Mouse (Mus musculus) thymus, adult 2 months (tissue): Measurements from ENCODE around the gene Gm44973. TPM values are rescaled to one million over a fixed set of nuclear protein-coding genes. Genes with fewer than 3 reads are reported as not detected.

Source experiments
- DNase-seq: peaks from one replicate; pipeline ENCODE4 v3.0.0; 2021
- H3K27ac ChIP-seq: fragments of 200-500 bp; 2 replicates; pipeline ENCODE4 v1.5.1; 2012; ENCODE audit warnings: low read length, control low read depth; ENCODE audit not compliant: control insufficient read depth, insufficient read depth
- H3K27me3 ChIP-seq: fragments of 200-500 bp; 2 replicates; pipeline ENCODE4 v1.6.1; 2012; ENCODE audit warnings: mild to moderate bottlenecking, low read length, moderate library complexity, mixed read lengths; ENCODE audit not compliant: control insufficient read depth, insufficient read depth
- H3K36me3 ChIP-seq: fragments of 200-500 bp; 2 replicates; pipeline ENCODE4 v1.6.1; 2012; ENCODE audit warnings: mild to moderate bottlenecking, low read length, moderate library complexity; ENCODE audit not compliant: control insufficient read depth, insufficient read depth
- H3K4me1 ChIP-seq: fragments of 200-500 bp; replicated peaks from 2 replicates; pipeline ENCODE4 v1.6.1; 2012; ENCODE audit warnings: low read length; ENCODE audit not compliant: control insufficient read depth, insufficient read depth
- H3K4me3 ChIP-seq: fragments of 200-500 bp; 2 replicates; pipeline ENCODE4 v1.5.1; 2012; ENCODE audit warnings: mild to moderate bottlenecking, low read length, control low read depth, moderate library complexity; ENCODE audit not compliant: control insufficient read depth, insufficient read depth
- CTCF ChIP-seq: fragments of 200-500 bp; IDR thresholded peaks from 2 replicates; pipeline ENCODE4 v1.5.1; 2012; ENCODE audit warnings: mild to moderate bottlenecking, control low read depth, low read length, moderate library complexity, borderline replicate concordance; ENCODE audit not compliant: control insufficient read depth, poor library complexity, insufficient read depth; ENCODE audit errors: extremely low read depth
- POLR2A ChIP-seq: fragments of 200-500 bp; IDR thresholded peaks from 2 replicates; pipeline ENCODE4 v1.6.1; 2012; ENCODE audit warnings: mild to moderate bottlenecking, low read length, control low read depth, moderate library complexity; ENCODE audit not compliant: control insufficient read depth, poor library complexity, insufficient read depth; ENCODE audit errors: extremely low read depth
- WGBS: fragments of 180-500 bp; shearing (Covaris S2); methylation state at CpG from one replicate; pipeline ENCODE4 v1.1.7; 2018; 5-methylcytosine and 5-hydroxymethylcytosine counted together
- polyA plus RNA-seq: library from polyadenylated mRNA; depleted of rRNA; stranded (reverse); fragments of >200 nt; gene quantifications from 2 replicates; pipeline ENCODE4 v1.2.3, GENCODE M21; 2012

Gm44973 gene
- polyA plus RNA-seq, 1 experiment = not detected

- Histone ChIP-seq H3K4me1 (peaks cover 18% of the 10 kb centered on the region), H3K27ac (no peak overlapping the region), H3K36me3 (no peaks in the 10 kb centered on the region), H3K4me3 (no peak overlapping the region), H3K27me3 (peaks cover 12% of the 10 kb centered on the region)
- TF ChIP-seq CTCF (no peak), POLR2A (no peak)
- 30% methylated on average over 2 of the region's 2 CpGs for WGBS
- peak; percentile 56 for DNase-seq
Measured at GRCm38 (mm10) chr7:5047313-5047712, 32.0 kb downstream of the Gm44973 start.

GRCm38 (mm10) chr7:5051193-5052192 is 36.2 kb downstream of the Gm44973 start, which contains the start of gene Zfp580:
Gene Zfp580 (plus strand): TSS chr7:5051538.
- no peak within 1 kb of the TSS for H3K27ac ChIP-seq
- WGBS = 2% methylated on average over 65 of the region's 65 CpGs
- TF ChIP-seq POLR2A (no peak), CTCF (no peak)
- DNase-seq = peak; percentile 51
- H3K36me3 ChIP-seq = no peaks in the 10 kb centered on the region
- peaks cover 25% of the 10 kb centered on the region for H3K4me1 ChIP-seq
- H3K4me3 ChIP-seq = peak within 1 kb of the TSS; percentile 70
- peaks cover 37% of the 10 kb centered on the region for H3K27me3 ChIP-seq

GRCm38 (mm10) chr7:5052438-5052837 is 37.1 kb downstream of the Gm44973 start:
- H3K4me1 ChIP-seq = peaks cover 24% of the 10 kb centered on the region
- H3K27me3 ChIP-seq = peaks cover 43% of the 10 kb centered on the region
- no peak overlapping the region for H3K4me3 ChIP-seq
- no peak overlapping the region for H3K27ac ChIP-seq
- no peaks in the 10 kb centered on the region for H3K36me3 ChIP-seq
- WGBS = 9% methylated on average over 12 of the region's 12 CpGs
- DNase-seq = no peak
- TF ChIP-seq CTCF (no peak), POLR2A (no peak)

- TF ChIP-seq CTCF = no peak
- no peak for TF ChIP-seq POLR2A
- WGBS = 6% methylated on average over 45 of the region's 45 CpGs
- no peaks in the 10 kb centered on the region for H3K36me3 ChIP-seq
- DNase-seq = no peak
- no peak overlapping the region for H3K4me3 ChIP-seq
- H3K27me3 ChIP-seq = peaks cover 43% of the 10 kb centered on the region
- H3K4me1 ChIP-seq = peaks cover 24% of the 10 kb centered on the region
- no peak overlapping the region for H3K27ac ChIP-seq
Measured at GRCm38 (mm10) chr7:5052931-5053343, 37.6 kb downstream of the Gm44973 start.

- Histone ChIP-seq H3K4me1 (peaks cover 24% of the 10 kb centered on the region), H3K27me3 (peaks cover 43% of the 10 kb centered on the region), H3K36me3 (no peaks in the 10 kb centered on the region), H3K4me3 (no peak overlapping the region), H3K27ac (no peak overlapping the region)
- no peak for DNase-seq
- TF ChIP-seq POLR2A = no peak
- no peak for TF ChIP-seq CTCF
- 28% methylated on average over 32 of the region's 32 CpGs for WGBS
Measured at GRCm38 (mm10) chr7:5053456-5054179, 38.3 kb downstream of the Gm44973 start.

- TF ChIP-seq CTCF = no peak
- TF ChIP-seq POLR2A = no peak
- 10% methylated on average over 55 of the region's 55 CpGs for WGBS
- no peak for DNase-seq
- Histone ChIP-seq H3K27me3 (peaks cover 37% of the 10 kb centered on the region), H3K27ac (no peak overlapping the region), H3K4me3 (no peak overlapping the region), H3K36me3 (no peaks in the 10 kb centered on the region), H3K4me1 (peaks cover 29% of the 10 kb centered on the region)
Measured at GRCm38 (mm10) chr7:5056651-5057263, 41.5 kb downstream of the Gm44973 start.
